Mouse (Mus musculus) heart, embryonic 13.5 days (tissue): ENCODE results near the gene Cmtm2b. TPM values are rescaled to one million over a fixed set of nuclear protein-coding genes. Genes with fewer than 3 reads are reported as not detected.

Source experiments
- ATAC-seq: fragments of 200-750 bp; cut with Nextera tagmentation; 2 replicates; pipeline ENCODE4 v1.8.0; 2017; ENCODE audit warnings: moderate TSS enrichment; ENCODE audit not compliant: insufficient number of reproducible peaks, low FRiP score, low TSS enrichment; ENCODE audit errors: extremely low read depth
- H3K27ac ChIP-seq: fragments of 300-500 bp; sonication (generic); replicated peaks from 2 replicates; pipeline ENCODE4 v1.5.1; 2015; ENCODE audit warnings: moderate library complexity, mild to moderate bottlenecking, inconsistent platforms
- H3K27me3 ChIP-seq: fragments of 300-500 bp; sonication (generic); replicated peaks from 2 replicates; pipeline ENCODE4 v1.6.1; 2015; ENCODE audit warnings: mild to moderate bottlenecking, inconsistent platforms
- H3K36me3 ChIP-seq: fragments of 300-500 bp; sonication (generic); 2 replicates; pipeline ENCODE4 v1.6.1; 2015; ENCODE audit warnings: mild to moderate bottlenecking, inconsistent platforms
- H3K4me1 ChIP-seq: fragments of 300-500 bp; sonication (generic); 2 replicates; pipeline ENCODE4 v1.6.1; 2015; ENCODE audit warnings: inconsistent platforms
- H3K4me2 ChIP-seq: fragments of 300-500 bp; sonication (generic); 2 replicates; pipeline ENCODE4 v1.6.1; 2015; ENCODE audit warnings: inconsistent platforms, mild to moderate bottlenecking, moderate library complexity
- H3K4me3 ChIP-seq: fragments of 300-500 bp; sonication (generic); 2 replicates; pipeline ENCODE4 v1.5.1; 2015; ENCODE audit warnings: moderate library complexity, mild to moderate bottlenecking, inconsistent platforms
- H3K9ac ChIP-seq: fragments of 300-500 bp; sonication (generic); 2 replicates; pipeline ENCODE4 v1.6.1; 2015; ENCODE audit warnings: inconsistent platforms, mild to moderate bottlenecking, moderate library complexity
- H3K9me3 ChIP-seq: fragments of 300-500 bp; sonication (generic); 2 replicates; pipeline ENCODE4 v1.6.1; 2016; ENCODE audit warnings: inconsistent platforms
- WGBS: fragments of 180-500 bp; shearing (Covaris S2); methylation state at CpG from one replicate; pipeline ENCODE4 v1.1.7; 2015; ENCODE audit warnings: mixed read lengths; 5-methylcytosine and 5-hydroxymethylcytosine counted together
- polyA plus RNA-seq: library from polyadenylated mRNA; unstranded; fragments of >200 nt; fragmentation: Nextera tagmentation; extraction: Ambion mirVana; gene quantifications from 2 replicates; pipeline ENCODE4 v1.2.1, GENCODE M21; 2015

Gene Cmtm2b
- polyA plus RNA-seq, 1 experiment from 2014 or later, result not detected

- 0 out of 2 replicates have a peak overlapping the region, but pooled peaks have one; percentile 28 for H3K9ac ChIP-seq
- 0 out of 2 replicates have a peak overlapping the region, but pooled peaks have one; percentile 5 for H3K27ac ChIP-seq
- H3K4me3 ChIP-seq, result no peak overlapping the region
- WGBS, result 12% methylated on average over 7 of the region's 7 CpGs
- H3K4me1 ChIP-seq, result peaks cover 56% of the 10 kb centered on the region
- ATAC-seq, result no peak
- H3K27me3 ChIP-seq, result no peaks in the 10 kb centered on the region
- no peaks in the 10 kb centered on the region for H3K9me3 ChIP-seq
- H3K4me2 ChIP-seq, result no peak overlapping the region
- H3K36me3 ChIP-seq, result peaks cover 43% of the 10 kb centered on the region
Observed at GRCm38 (mm10) chr8:104343957-104344356, 21.9 kb downstream of the Cmtm2b start.

GRCm38 (mm10) chr8:104344622-104345021 is 22.6 kb downstream of the Cmtm2b start:
- Histone ChIP-seq H3K36me3 (peaks cover 43% of the 10 kb centered on the region), H3K4me3 (no peak overlapping the region), H3K4me2 (no peak overlapping the region), H3K27me3 (no peaks in the 10 kb centered on the region), H3K9ac (no peak overlapping the region), H3K9me3 (no peaks in the 10 kb centered on the region), H3K27ac (no peak overlapping the region), H3K4me1 (peaks cover 56% of the 10 kb centered on the region)
- 85% methylated on average over 5 of the region's 5 CpGs for WGBS
- no peak for ATAC-seq

GRCm38 (mm10) chr8:104346706-104347105 is 24.7 kb downstream of the Cmtm2b start:
- Histone ChIP-seq H3K9me3 (no peaks in the 10 kb centered on the region), H3K9ac (peak overlapping the region; percentile 67), H3K4me3 (no peak overlapping the region), H3K36me3 (peaks cover 43% of the 10 kb centered on the region), H3K27me3 (no peaks in the 10 kb centered on the region), H3K4me2 (no peak overlapping the region), H3K4me1 (peaks cover 45% of the 10 kb centered on the region), H3K27ac (no peak overlapping the region)
- no peak for ATAC-seq
- 30% methylated on average over 12 of the region's 12 CpGs for WGBS

GRCm38 (mm10) chr8:104348971-104349370 is 26.9 kb downstream of the Cmtm2b start:
- no peak for ATAC-seq
- no peaks in the 10 kb centered on the region for H3K9me3 ChIP-seq
- peaks cover 23% of the 10 kb centered on the region for H3K4me1 ChIP-seq
- no peak overlapping the region for H3K9ac ChIP-seq
- no peak overlapping the region for H3K4me2 ChIP-seq
- no peak overlapping the region for H3K4me3 ChIP-seq
- peaks cover 46% of the 10 kb centered on the region for H3K36me3 ChIP-seq
- peak overlapping the region; percentile 37; the same call in 1 of the 2 replicates for H3K27ac ChIP-seq
- 52% methylated on average over 5 of the region's 5 CpGs for WGBS
- H3K27me3 ChIP-seq, result no peaks in the 10 kb centered on the region

GRCm38 (mm10) chr8:104350047-104350446 is 28.0 kb downstream of the Cmtm2b start:
- Histone ChIP-seq H3K36me3 (peaks cover 47% of the 10 kb centered on the region), H3K9me3 (no peaks in the 10 kb centered on the region), H3K4me1 (peaks cover 17% of the 10 kb centered on the region), H3K27me3 (no peaks in the 10 kb centered on the region), H3K27ac (no peak overlapping the region), H3K4me3 (no peak overlapping the region), H3K9ac (no peak overlapping the region), H3K4me2 (no peak overlapping the region)
- WGBS, result 69% methylated on average over 13 of the region's 13 CpGs
- ATAC-seq, result no peak

GRCm38 (mm10) chr8:104353186-104353585 is 31.2 kb downstream of the Cmtm2b start:
- 53% methylated on average over 5 of the region's 5 CpGs for WGBS
- H3K36me3 ChIP-seq, result peaks cover 33% of the 10 kb centered on the region
- H3K9me3 ChIP-seq, result no peaks in the 10 kb centered on the region

GRCm38 (mm10) chr8:104354504-104354903 is 32.5 kb downstream of the Cmtm2b start:
- WGBS, result 87% methylated on average over 10 of the region's 10 CpGs
- Histone ChIP-seq H3K27ac (no peak overlapping the region), H3K36me3 (peaks cover 33% of the 10 kb centered on the region), H3K4me1 (peaks cover 19% of the 10 kb centered on the region), H3K4me3 (no peak overlapping the region), H3K27me3 (no peaks in the 10 kb centered on the region), H3K9ac (no peak overlapping the region), H3K9me3 (no peaks in the 10 kb centered on the region), H3K4me2 (no peak overlapping the region)
- no peak for ATAC-seq

More at GRCm38 (mm10) chr8:104353186-104353585, 31.2 kb downstream of the Cmtm2b start:
- no peak overlapping the region for H3K9ac ChIP-seq
- H3K4me2 ChIP-seq, result no peak overlapping the region
- no peak overlapping the region for H3K4me3 ChIP-seq
- no peaks in the 10 kb centered on the region for H3K27me3 ChIP-seq
- no peak overlapping the region for H3K27ac ChIP-seq
- H3K4me1 ChIP-seq, result peaks cover 23% of the 10 kb centered on the region
- ATAC-seq, result no peak; the same call in 1 of the 2 replicates

- H3K9ac ChIP-seq, result no peak overlapping the region
- no peak for ATAC-seq
- H3K4me1 ChIP-seq, result peaks cover 23% of the 10 kb centered on the region
- no peak overlapping the region for H3K4me2 ChIP-seq
- no peak overlapping the region for H3K4me3 ChIP-seq
- no peaks in the 10 kb centered on the region for H3K9me3 ChIP-seq
- H3K36me3 ChIP-seq, result peaks cover 25% of the 10 kb centered on the region
- H3K27ac ChIP-seq, result no peak overlapping the region
- H3K27me3 ChIP-seq, result no peaks in the 10 kb centered on the region
- WGBS, result 89% methylated on average over 3 of the region's 3 CpGs
Observed at GRCm38 (mm10) chr8:104358637-104359036, 36.6 kb downstream of the Cmtm2b start.

- no peaks in the 10 kb centered on the region for H3K27me3 ChIP-seq
- ATAC-seq, result no peak
- WGBS, result 76% methylated on average over 15 of the region's 15 CpGs
- peaks cover 23% of the 10 kb centered on the region for H3K4me1 ChIP-seq
- no peak overlapping the region for H3K9ac ChIP-seq
- H3K4me2 ChIP-seq, result no peak overlapping the region
- H3K36me3 ChIP-seq, result peaks cover 16% of the 10 kb centered on the region
- H3K4me3 ChIP-seq, result no peak overlapping the region
- H3K27ac ChIP-seq, result no peak overlapping the region
- no peaks in the 10 kb centered on the region for H3K9me3 ChIP-seq
Observed at GRCm38 (mm10) chr8:104359778-104360456, 37.9 kb downstream of the Cmtm2b start.

- Histone ChIP-seq H3K4me3 (no peak overlapping the region), H3K4me1 (peaks cover 20% of the 10 kb centered on the region), H3K27ac (no peak overlapping the region), H3K36me3 (no peaks in the 10 kb centered on the region), H3K9me3 (no peaks in the 10 kb centered on the region), H3K27me3 (no peaks in the 10 kb centered on the region), H3K9ac (no peak overlapping the region), H3K4me2 (no peak overlapping the region)
- 90% methylated on average over 9 of the region's 9 CpGs for WGBS
- no peak for ATAC-seq
Observed at GRCm38 (mm10) chr8:104365695-104366094, 43.7 kb downstream of the Cmtm2b start.

- no peak overlapping the region for H3K4me2 ChIP-seq
- peaks cover 20% of the 10 kb centered on the region for H3K4me1 ChIP-seq
- no peak overlapping the region for H3K27ac ChIP-seq
- no peaks in the 10 kb centered on the region for H3K9me3 ChIP-seq
- 70% methylated on average over 5 of the region's 5 CpGs for WGBS
- H3K36me3 ChIP-seq, result peaks cover 4% of the 10 kb centered on the region; the same call in 1 of the 2 replicates
- H3K27me3 ChIP-seq, result no peaks in the 10 kb centered on the region
- H3K9ac ChIP-seq, result no peak overlapping the region
- H3K4me3 ChIP-seq, result no peak overlapping the region
- no peak for ATAC-seq
Observed at GRCm38 (mm10) chr8:104367398-104367797, 45.4 kb downstream of the Cmtm2b start.

GRCm38 (mm10) chr8:104369591-104369990 is 47.6 kb downstream of the Cmtm2b start:
- Histone ChIP-seq H3K27me3 (no peaks in the 10 kb centered on the region), H3K9me3 (no peaks in the 10 kb centered on the region), H3K27ac (no peak overlapping the region), H3K9ac (no peak overlapping the region), H3K36me3 (peaks cover 4% of the 10 kb centered on the region; the same call in 1 of the 2 replicates), H3K4me1 (peaks cover 32% of the 10 kb centered on the region), H3K4me2 (no peak overlapping the region), H3K4me3 (no peak overlapping the region)
- no peak for ATAC-seq
- 75% methylated on average over 12 of the region's 12 CpGs for WGBS
